Mouse (Mus musculus) myocyte (in vitro differentiated cells): ENCODE measurements around the gene Rpl13a.

Source experiments
- CEBPB ChIP-seq: IDR thresholded peaks from 2 replicates; pipeline ENCODE4 v1.6.1; 2011; ENCODE audit warnings: mild to moderate bottlenecking, moderate library complexity; ENCODE audit not compliant: poor library complexity, insufficient read depth, severe bottlenecking
- E2F4 ChIP-seq: IDR thresholded peaks from one replicate; pipeline ENCODE4 v1.6.1; 2011; ENCODE audit warnings: mild to moderate bottlenecking, control low read depth, moderate library complexity; ENCODE audit not compliant: insufficient read depth
- MAX ChIP-seq: IDR thresholded peaks from one replicate; pipeline ENCODE4 v1.6.1; 2011; ENCODE audit warnings: low read depth, mild to moderate bottlenecking, control low read depth
- MYOD1 ChIP-seq, 3 experiments: IDR thresholded peaks; one replicate each; pipeline ENCODE4 v1.6.1; 2011; ENCODE audit warnings: control low read depth in 2 of 3, low read depth in 2 of 3, mild to moderate bottlenecking in 2 of 3, moderate library complexity in 1 of 3; ENCODE audit not compliant: insufficient read length in 2 of 3, control insufficient read depth in 1 of 3
- POLR2A ChIP-seq: IDR thresholded peaks from one replicate; pipeline ENCODE4 v1.6.1; 2011; ENCODE audit warnings: low read depth, mild to moderate bottlenecking, control low read depth, moderate library complexity; ENCODE audit not compliant: insufficient read length
- POLR2AphosphoS2 ChIP-seq: IDR thresholded peaks from one replicate; pipeline ENCODE4 v1.6.1; 2011; ENCODE audit warnings: low read depth, control low read depth; ENCODE audit not compliant: insufficient read length
- SRF ChIP-seq: IDR thresholded peaks from one replicate; pipeline ENCODE4 v1.6.1; 2011; ENCODE audit warnings: low read depth; ENCODE audit not compliant: control insufficient read depth, insufficient read length
- TCF12 ChIP-seq: IDR thresholded peaks from one replicate; pipeline ENCODE4 v1.6.1; 2011; ENCODE audit warnings: mild to moderate bottlenecking, control low read depth; ENCODE audit not compliant: poor library complexity, insufficient read depth, severe bottlenecking
- TCF3 ChIP-seq: IDR thresholded peaks from one replicate; pipeline ENCODE4 v1.6.1; 2011; ENCODE audit warnings: low read depth, control low read depth; ENCODE audit not compliant: insufficient read length
- USF1 ChIP-seq: IDR thresholded peaks from one replicate; pipeline ENCODE4 v1.6.1; 2011; ENCODE audit warnings: low read depth, mild to moderate bottlenecking, control low read depth, moderate library complexity

GRCm38 (mm10) chr7:45095367-45095766, 33.2 kb downstream of the Rpl13a start:
- TF ChIP-seq POLR2A = no peak
- TF ChIP-seq E2F4 = no peak
- TF ChIP-seq MYOD1 (IDR thresholded peaks at IDR 0.05; ENCODE audit: control insufficient read depth in 1 of 3, insufficient read length in 2 of 3, low read depth in 2 of 3) = no peak
- TF ChIP-seq CEBPB = no peak
- no peak for TF ChIP-seq POLR2AphosphoS2
- no peak for TF ChIP-seq USF1
- TF ChIP-seq SRF = no peak
- no peak for TF ChIP-seq TCF3
- TF ChIP-seq MAX = no peak
- no peak for TF ChIP-seq TCF12
